Mouse (Mus musculus): ENCODE results near the gene Brd9. TPM values are rescaled to one million over a fixed set of nuclear protein-coding genes. Genes with fewer than 3 reads are reported as not detected.
A peak's percentile ranks its signal among the peaks of the same experiment; 100 is the strongest.

The Brd9 gene
- total and polyA plus RNA-seq, 3 experiments, result 28.0 to 43.4 (median 32.5) TPM

DNA sequence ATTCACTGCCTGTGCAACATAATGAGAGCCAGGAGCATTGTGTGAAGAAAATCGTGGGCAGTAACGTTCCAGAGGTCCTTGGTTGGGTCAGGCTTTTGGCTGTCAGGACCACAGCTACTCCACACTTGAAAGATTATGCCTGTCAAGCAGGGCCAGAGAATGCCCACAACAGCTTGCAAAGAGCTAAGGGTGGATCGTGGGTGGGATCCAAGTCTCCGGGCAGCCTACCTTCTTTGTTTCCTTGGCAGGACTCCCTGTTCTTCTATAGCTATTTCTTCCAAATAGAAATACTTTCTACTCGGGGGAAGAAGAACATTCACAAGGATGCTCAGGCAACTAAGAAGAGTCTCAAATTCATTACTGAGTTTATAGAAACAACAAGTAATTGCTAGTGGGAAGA is 30.5 kb upstream of the Brd9 start:
- peaks cover 23 to 76% of the 10 kb centered on the region in 2 experiments for H3K36me3 ChIP-seq (replicated peaks in 1 of 2; ENCODE audit: control insufficient read depth in 1 of 2, insufficient read depth in 1 of 2, low read length in 1 of 2)
- TF ChIP-seq EP300 (IDR thresholded peaks at IDR 0.05; ENCODE audit: low read length) (no peak), ELF1 (IDR thresholded peaks at IDR 0.05; ENCODE audit: low read depth, low read length) (no peak), POLR2A (IDR thresholded peaks at IDR 0.05; ENCODE audit: low read depth, low read length) (no peak), CHD2 (IDR thresholded peaks at IDR 0.05; ENCODE audit: low read length) (no peak)

DNA sequence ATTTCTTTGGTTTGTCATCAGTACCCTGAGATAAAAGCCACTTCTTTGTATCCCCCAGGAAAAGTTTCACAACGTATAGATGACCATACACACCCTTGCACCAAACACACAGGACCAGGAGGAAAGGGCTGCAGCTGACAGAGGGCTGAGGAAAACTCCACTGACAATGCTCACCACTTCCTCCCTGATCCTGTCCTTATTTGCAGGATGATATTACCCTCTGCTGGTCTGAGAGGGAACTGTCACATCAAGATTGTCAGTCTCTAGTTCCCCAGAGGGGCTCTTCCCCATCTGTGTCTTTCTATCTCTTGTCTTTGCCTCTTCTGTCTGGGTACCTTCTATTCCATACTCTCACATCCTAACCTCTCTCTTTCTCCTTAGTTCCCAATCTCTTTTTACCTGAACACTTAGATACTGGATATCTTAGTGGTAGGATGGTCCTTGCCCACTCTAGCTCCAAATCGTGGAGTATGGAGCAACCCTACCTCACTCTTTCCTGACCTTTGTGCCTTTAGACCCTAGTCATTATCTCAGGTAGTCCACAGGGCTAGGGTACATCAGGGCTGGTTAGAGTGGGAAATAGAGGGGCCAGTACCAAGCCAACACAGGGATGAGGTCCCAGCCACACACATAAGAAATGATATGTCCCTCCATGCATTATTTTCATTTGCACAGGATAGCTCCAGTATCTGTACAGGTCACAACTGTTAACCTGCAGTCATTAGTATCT is 29.8 kb upstream of the Brd9 start:
- Histone ChIP-seq H3K79me2 (replicated peaks; ENCODE audit: control insufficient read depth, extremely low read depth, insufficient read depth, poor library complexity, severe bottlenecking) (no peaks in the 10 kb centered on the region), H3K4me3 (replicated peaks in 1 of 3; ENCODE audit: low read depth in 2 of 3, low read length in 2 of 3, poor library complexity in 1 of 3) (no peak overlapping the region), H3K9me3 (replicated peaks; ENCODE audit: low read length) (no peaks in the 10 kb centered on the region), H3K4me1 (ENCODE audit: control insufficient read depth in 1 of 2, insufficient read depth in 2 of 2) (peaks cover 0 to 5% of the 10 kb centered on the region in 2 experiments; a peak in 1 of 4 replicates), H3K27ac (ENCODE audit: insufficient read depth, low read depth) (no peak overlapping the region), H3K4me2 (ENCODE audit: insufficient read depth, low read depth, poor library complexity, severe bottlenecking) (no peak overlapping the region), H3K9ac (ENCODE audit: insufficient read depth, low read depth) (no peak overlapping the region), H3K27me3 (replicated peaks) (no peaks in the 10 kb centered on the region), H3K36me3 (replicated peaks in 1 of 2; ENCODE audit: control insufficient read depth in 1 of 2, insufficient read depth in 1 of 2, low read length in 1 of 2) (peaks cover 28 to 78% of the 10 kb centered on the region in 2 experiments)
- TF ChIP-seq ZKSCAN1 (IDR thresholded peaks at IDR 0.05; ENCODE audit: borderline replicate concordance, low read depth, low read length) (no peak), ELF1 (IDR thresholded peaks at IDR 0.05; ENCODE audit: low read depth, low read length) (peak; percentile 46; the same call in 1 of the 2 replicates), ZC3H11A (IDR thresholded peaks at IDR 0.05; ENCODE audit: low read depth, low read length) (0 out of 2 replicates have a peak, but pooled peaks have one; percentile 2), CTCF (conservative IDR thresholded peaks at IDR 0.05 in 1 of 2, IDR thresholded peaks at IDR 0.05 in 1 of 2; ENCODE audit: low read depth in 2 of 2, low read length in 2 of 2) (peak; percentile 34 to 72; a peak in 3 of 4 replicates), MAFK (IDR thresholded peaks at IDR 0.05; ENCODE audit: insufficient replicate concordance, low read length) (no peak), RAD21 (IDR thresholded peaks at IDR 0.05; ENCODE audit: low read depth, low read length) (peak; percentile 76), SMC3 (IDR thresholded peaks at IDR 0.05; ENCODE audit: low read depth, low read length) (peak; percentile 62)
- peak; percentile 37 for DNase-seq (ENCODE audit: extremely low read depth)
- in situ Hi-C loops (cut with MboI; ENCODE audit: low pct_ligation_motif_present, low pct_unique_long_range_greater_than_20kb, low sequenced_read_pairs) (loop anchor here (5.0 kb wide), 1 partner anchor 76 kb away; no protein-coding TSS in a partner anchor), dilution Hi-C loops (cut with MboI; ENCODE audit: extremely low pct_ligation_motif_present, extremely low pct_unique_long_range_greater_than_20kb, low sequenced_read_pairs) (no loop called here)

More for the DNA sequence above, 30.5 kb upstream of the Brd9 start:
- no peak overlapping the region for H3K9ac ChIP-seq (ENCODE audit: insufficient read depth, low read depth)
- no peak overlapping the region for H3K4me3 ChIP-seq (replicated peaks in 1 of 3; ENCODE audit: low read depth in 2 of 3, low read length in 2 of 3, poor library complexity in 1 of 3)
- dilution Hi-C loops (cut with MboI; ENCODE audit: extremely low pct_ligation_motif_present, extremely low pct_unique_long_range_greater_than_20kb, low sequenced_read_pairs) (no loop called here), in situ Hi-C loops (cut with MboI; ENCODE audit: low pct_ligation_motif_present, low pct_unique_long_range_greater_than_20kb, low sequenced_read_pairs) (loop anchor here (5.0 kb wide), 1 partner anchor 75 kb away; no protein-coding TSS in a partner anchor)
- H3K79me2 ChIP-seq (replicated peaks; ENCODE audit: control insufficient read depth, extremely low read depth, insufficient read depth, poor library complexity, severe bottlenecking), result no peaks in the 10 kb centered on the region
- H3K4me1 ChIP-seq (ENCODE audit: control insufficient read depth in 1 of 2, insufficient read depth in 2 of 2), result peaks cover 0 to 5% of the 10 kb centered on the region in 2 experiments; a peak in 1 of 4 replicates
- H3K9me3 ChIP-seq (replicated peaks; ENCODE audit: low read length), result no peaks in the 10 kb centered on the region
- DNase-seq (ENCODE audit: extremely low read depth), result no peak
- H3K4me2 ChIP-seq (ENCODE audit: insufficient read depth, low read depth, poor library complexity, severe bottlenecking), result no peak overlapping the region
- no peaks in the 10 kb centered on the region for H3K27me3 ChIP-seq (replicated peaks)
- no peak overlapping the region for H3K27ac ChIP-seq (ENCODE audit: insufficient read depth, low read depth)

DNA sequence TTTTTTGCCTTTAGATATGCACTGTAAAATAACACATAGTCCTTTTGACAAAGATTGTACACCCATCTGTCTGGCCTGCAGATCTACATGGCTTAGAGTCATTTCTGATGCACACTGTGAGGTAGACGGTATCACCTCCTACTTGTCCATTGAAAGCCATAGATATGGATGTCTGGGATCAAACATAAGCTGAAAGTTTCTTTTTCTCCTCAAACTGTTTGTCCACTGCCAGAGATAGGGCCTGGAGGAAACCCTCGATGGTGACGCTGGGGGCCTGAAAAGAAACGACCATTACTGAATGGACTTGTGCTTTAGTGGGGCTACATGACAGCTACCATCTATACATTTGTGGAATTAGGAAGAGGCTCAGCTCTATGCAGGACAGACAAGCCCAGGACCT is 24.5 kb upstream of the Brd9 start:
- no peak overlapping the region for H3K27ac ChIP-seq (ENCODE audit: insufficient read depth, low read depth)
- no peaks in the 10 kb centered on the region for H3K9me3 ChIP-seq (replicated peaks; ENCODE audit: low read length)
- H3K27me3 ChIP-seq (replicated peaks), result no peaks in the 10 kb centered on the region
- H3K4me1 ChIP-seq (ENCODE audit: control insufficient read depth in 1 of 2, insufficient read depth in 2 of 2), result peaks cover 0 to 5% of the 10 kb centered on the region in 2 experiments; a peak in 1 of 4 replicates
- no peak overlapping the region for H3K4me3 ChIP-seq (replicated peaks in 1 of 3; ENCODE audit: low read depth in 2 of 3, low read length in 2 of 3, poor library complexity in 1 of 3)
- H3K9ac ChIP-seq (ENCODE audit: insufficient read depth, low read depth), result no peak overlapping the region
- in situ Hi-C loops (cut with MboI; ENCODE audit: low pct_ligation_motif_present, low pct_unique_long_range_greater_than_20kb, low sequenced_read_pairs) (loop anchor here (10.0 kb wide), 1 partner anchor 188 kb away; no protein-coding TSS in a partner anchor), dilution Hi-C loops (cut with MboI; ENCODE audit: extremely low pct_ligation_motif_present, extremely low pct_unique_long_range_greater_than_20kb, low sequenced_read_pairs) (no loop called here)
- peaks cover 68 to 90% of the 10 kb centered on the region in 2 experiments for H3K36me3 ChIP-seq (replicated peaks in 1 of 2; ENCODE audit: control insufficient read depth in 1 of 2, insufficient read depth in 1 of 2, low read length in 1 of 2)
- TF ChIP-seq MAX (IDR thresholded peaks at IDR 0.05; ENCODE audit: low read length) (no peak), EP300 (IDR thresholded peaks at IDR 0.05; ENCODE audit: low read length) (no peak), MAFK (IDR thresholded peaks at IDR 0.05; ENCODE audit: insufficient replicate concordance, low read length) (no peak), SIN3A (IDR thresholded peaks at IDR 0.05; ENCODE audit: low read length) (no peak), CHD1 (IDR thresholded peaks at IDR 0.05; ENCODE audit: low read depth, low read length) (no peak), CHD2 (IDR thresholded peaks at IDR 0.05; ENCODE audit: low read length) (no peak)
- no peak for DNase-seq (ENCODE audit: extremely low read depth)
- H3K4me2 ChIP-seq (ENCODE audit: insufficient read depth, low read depth, poor library complexity, severe bottlenecking), result no peak overlapping the region
- no peaks in the 10 kb centered on the region for H3K79me2 ChIP-seq (replicated peaks; ENCODE audit: control insufficient read depth, extremely low read depth, insufficient read depth, poor library complexity, severe bottlenecking)

Measured in CH12.LX (cell line).